Mouse (Mus musculus) heart, adult 2 months (tissue): ENCODE results near the gene Scg3.

Experiments used
- CTCF ChIP-seq: fragments of 200-600 bp; IDR thresholded peaks from 2 replicates; pipeline ENCODE4 v1.8.1; 2022; ENCODE audit warnings: antibody characterized with exemption, mild to moderate bottlenecking, moderate library complexity
- EP300 ChIP-seq: fragments of 200-500 bp; IDR thresholded peaks from 2 replicates; pipeline ENCODE4 v1.6.1; 2011; ENCODE audit warnings: low read depth, low read length, control low read depth; ENCODE audit not compliant: insufficient read depth
- POLR2A ChIP-seq: fragments of 200-500 bp; IDR thresholded peaks from 2 replicates; pipeline ENCODE4 v1.6.1; 2011; ENCODE audit warnings: mild to moderate bottlenecking, low read depth, low read length, control low read depth; ENCODE audit not compliant: insufficient read depth

DNA sequence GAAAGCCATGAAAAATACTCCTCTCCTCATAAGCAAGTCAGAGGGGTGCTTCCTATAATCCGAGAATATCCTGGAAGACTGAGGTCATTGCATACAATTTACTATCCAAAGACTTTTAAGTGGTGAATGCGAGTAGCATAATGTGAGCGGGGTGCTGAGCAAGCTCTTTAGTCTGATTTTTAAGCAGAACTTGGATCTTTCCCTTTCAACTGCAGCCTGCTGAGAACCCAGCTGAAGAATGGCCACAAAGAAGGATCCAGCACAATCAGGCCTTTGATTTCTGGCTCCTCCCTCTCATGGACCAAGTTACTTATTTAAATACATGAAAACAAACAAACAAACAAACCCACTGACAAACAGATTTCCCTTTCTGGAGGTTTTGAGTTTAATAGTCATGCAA is 916 bp upstream of the Scg3 start:
- TF ChIP-seq CTCF (no peak), EP300 (no peak), POLR2A (no peak)
